Mouse (Mus musculus): Measurements from ENCODE around the gene Araf.

The Araf gene

DNA sequence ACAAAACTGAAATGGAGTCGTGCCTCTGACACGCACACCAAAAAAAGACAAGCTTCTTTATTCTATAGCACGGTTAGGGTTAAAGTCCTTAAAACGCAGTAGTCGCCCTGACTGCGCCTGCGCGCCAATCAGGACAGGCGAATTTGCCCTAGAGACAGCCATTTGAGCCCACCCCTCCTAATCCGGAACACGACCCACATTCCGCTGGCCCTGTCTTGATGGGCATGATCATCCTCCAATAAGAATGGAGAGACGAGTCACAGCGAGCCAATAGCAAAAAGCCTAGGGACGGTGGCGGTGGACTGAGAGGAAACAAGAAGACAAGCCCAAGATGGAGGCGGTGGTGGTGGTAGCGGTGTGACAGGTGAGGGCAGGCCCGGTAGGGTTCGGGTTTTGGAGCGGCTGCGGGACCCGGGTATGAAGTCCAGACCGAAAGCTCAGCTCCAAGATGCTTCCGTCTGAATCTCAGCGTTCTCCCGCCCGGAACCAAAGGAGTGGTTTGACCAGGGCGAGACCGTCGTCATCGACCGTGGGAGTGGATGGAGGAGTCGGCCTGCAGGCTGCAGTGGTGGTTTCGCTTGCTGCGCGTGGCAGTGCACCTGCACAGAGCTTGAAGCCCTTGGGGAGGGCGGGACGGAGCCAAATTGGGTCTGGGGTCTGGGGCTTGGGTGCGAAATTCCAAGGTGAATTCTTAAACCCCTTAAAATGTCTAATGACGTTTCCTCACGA, 50.8 kb downstream of the Araf start:
- DNase-seq (ENCODE audit: low spot score in 2 of 2): peak; percentile 90 to 93

DNA sequence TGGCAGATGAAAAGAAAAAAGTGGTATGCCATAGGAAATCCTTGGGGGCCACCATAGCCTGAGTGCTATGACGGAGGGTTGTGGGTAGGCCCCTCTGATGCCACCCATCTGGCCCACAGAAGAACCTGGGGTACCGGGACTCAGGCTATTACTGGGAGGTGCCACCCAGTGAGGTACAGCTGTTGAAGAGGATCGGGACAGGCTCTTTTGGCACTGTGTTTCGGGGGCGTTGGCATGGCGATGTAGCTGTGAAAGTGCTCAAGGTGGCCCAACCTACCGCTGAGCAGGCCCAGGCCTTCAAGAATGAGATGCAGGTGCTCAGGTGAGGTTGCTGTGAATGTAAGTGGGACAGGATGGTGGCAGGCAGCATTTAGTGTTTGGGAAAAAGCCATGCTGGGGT, 56.2 kb downstream of the Araf start:
- no peak for DNase-seq (ENCODE audit: low spot score in 2 of 2)

DNA sequence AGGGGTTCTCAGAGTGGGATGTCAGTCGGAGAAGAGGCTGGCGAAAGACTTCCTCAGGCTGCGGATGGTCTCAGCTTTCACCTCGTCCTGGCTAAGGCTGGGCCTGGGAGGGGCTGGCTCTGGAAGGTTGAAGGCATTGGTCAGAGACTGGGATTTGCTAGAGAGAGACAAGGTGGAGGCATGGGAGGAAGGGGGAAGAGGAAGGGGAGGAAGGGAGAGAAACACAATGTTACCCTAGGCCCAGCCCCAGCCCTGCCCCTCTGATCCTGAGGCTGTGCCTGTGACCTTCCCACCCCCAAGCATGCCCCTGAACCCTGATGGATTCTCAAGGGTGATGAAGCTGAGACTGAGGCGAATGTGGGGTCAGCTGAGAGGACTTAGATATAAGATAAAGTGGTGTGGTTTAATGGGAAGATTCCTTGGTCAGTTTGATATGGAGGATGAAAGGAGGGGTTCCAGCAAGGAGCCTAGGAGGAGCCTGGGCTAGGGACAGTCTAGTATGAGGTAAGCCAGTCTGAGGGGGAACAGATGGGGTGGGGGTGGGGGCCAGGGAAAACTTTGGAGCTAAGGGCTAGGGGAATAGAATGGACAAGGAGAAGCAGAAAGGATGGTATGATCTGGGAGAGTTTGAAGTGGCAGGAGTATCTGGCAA, 64.0 kb downstream of the Araf start:
- DNase-seq (ENCODE audit: low spot score in 2 of 2): no peak

DNA sequence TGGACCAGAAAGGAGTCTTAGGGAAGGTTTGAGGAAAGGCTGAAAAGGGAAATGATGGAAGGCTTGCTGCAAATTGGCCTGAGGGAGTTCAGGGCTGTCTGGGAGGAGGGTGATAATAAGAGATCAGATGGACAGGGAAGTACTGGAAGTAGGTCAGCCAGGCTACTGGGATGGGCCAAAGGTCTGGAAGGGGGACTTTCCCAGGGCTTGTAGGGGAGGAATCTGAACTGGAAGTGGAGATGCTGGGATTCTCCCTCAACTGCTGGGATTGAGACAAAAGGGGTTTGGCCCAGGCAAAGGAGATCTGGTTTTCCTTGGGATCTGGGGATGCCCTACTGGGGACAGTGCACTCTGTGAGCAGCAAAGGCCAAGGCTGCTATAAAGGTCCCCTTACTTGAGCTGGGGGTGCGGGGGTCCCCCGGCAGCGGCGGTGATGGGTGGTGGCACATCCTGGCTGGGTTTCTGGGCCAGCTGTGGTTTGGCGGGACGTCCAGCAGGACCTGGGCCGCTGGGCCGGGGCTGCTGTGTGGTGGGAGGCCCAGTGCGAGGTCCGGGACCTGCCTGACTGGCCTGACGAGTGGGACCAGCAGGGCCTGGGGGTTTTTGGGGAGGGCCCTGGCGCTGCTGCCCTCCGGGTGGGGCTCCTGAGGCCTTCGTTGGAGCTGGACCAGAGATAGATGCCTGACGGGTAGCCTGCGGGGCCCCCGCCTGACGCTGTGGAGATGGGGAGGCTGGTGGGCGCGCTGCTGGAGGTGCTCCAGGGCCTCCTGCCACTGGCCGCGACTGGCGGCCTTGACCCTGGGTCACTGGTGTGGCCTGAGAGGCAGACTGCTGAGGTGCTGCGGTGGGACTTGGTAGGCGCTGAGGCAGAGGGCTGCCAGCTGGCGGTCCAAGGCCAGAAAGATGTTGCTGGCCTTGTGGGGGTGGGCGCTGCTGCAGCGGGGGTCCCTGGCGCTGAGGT, 64.8 kb downstream of the Araf start:
- DNase-seq (ENCODE audit: low spot score in 2 of 2): no peak

DNA sequence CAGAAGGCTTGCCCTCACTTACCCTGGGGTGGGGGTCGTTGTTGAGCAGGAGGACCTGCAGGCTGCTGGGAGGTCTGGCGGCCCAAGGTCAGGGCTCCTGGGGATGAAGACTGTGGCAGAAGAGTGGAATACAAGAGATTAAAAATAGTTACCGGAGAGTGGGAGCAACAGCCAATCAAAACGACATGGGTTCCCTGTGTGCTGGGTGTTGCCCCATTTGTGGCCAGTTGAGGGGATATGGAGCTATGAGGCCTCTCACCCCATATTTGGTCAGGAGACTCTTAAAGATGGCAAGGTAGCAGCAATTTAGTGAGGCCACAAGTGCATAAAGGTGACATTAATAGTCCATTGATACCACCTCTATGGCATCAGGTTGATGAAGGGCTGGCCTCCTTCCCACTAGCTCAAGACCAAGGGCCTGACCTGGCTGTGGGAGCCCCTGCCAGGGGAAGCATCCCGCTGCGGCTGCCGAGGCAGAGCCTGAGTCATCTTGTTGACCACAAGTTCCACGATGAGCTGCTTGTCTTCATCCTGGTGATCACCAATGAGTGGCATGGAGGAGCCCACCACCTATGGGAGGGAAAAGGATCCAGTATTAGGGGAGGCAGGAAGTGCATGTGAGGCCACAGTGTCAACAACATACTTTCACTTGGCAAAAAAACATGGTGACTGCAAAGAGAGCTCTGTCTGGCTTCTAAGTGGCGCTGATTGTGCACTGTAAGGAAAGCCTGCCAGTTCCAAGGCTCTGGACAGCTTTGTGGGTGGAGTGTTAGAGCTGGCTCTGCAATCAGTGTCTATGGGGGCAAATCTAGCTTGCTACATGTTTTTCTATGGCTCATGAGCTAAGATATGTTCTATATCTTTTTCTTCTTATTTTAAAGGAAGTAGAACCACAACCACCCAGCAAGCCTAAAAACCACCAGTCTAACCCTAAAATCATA, 65.8 kb downstream of the Araf start:
- DNase-seq (ENCODE audit: low spot score in 2 of 2): no peak

DNA sequence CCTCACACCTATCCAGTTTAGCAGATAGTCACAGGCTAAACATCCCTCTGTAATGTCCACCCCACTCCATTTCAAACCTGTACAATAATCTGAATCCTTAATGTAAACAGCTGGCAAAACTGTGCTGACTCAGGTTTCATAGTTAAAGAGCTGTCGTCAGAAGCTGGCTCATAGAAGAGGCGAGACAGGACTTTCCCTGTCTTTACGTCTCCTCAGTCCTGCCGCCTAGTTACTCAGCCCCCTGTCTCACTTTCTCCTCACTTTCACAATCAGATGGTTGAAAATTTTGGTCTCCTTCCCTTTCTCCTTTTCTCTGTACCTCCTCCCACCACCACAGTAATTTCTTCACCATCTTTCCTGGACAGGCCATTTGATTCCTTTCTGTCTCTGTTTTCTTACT, 70.5 kb downstream of the Araf start:
- no peak for DNase-seq (ENCODE audit: low spot score in 2 of 2)

DNA sequence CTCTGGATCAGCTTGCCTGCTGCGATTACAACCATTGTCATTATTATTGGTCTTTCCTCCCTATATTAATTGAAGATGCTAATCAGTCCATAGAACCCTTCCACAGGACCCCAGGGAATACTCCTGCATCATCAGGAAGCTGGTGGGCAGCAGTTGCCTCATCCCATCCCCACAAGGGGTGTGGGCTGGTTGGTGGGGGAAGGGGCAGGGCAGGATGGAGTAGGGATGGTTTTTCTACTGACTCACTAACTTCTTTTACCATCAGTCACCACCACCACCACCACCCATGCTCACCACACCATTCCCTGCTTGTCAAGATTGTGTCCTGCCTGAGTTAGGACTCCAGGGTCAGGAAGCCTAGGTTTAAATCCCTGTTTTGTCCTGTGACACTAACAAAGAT, 71.6 kb downstream of the Araf start:
- DNase-seq (ENCODE audit: low spot score in 2 of 2): no peak

DNA sequence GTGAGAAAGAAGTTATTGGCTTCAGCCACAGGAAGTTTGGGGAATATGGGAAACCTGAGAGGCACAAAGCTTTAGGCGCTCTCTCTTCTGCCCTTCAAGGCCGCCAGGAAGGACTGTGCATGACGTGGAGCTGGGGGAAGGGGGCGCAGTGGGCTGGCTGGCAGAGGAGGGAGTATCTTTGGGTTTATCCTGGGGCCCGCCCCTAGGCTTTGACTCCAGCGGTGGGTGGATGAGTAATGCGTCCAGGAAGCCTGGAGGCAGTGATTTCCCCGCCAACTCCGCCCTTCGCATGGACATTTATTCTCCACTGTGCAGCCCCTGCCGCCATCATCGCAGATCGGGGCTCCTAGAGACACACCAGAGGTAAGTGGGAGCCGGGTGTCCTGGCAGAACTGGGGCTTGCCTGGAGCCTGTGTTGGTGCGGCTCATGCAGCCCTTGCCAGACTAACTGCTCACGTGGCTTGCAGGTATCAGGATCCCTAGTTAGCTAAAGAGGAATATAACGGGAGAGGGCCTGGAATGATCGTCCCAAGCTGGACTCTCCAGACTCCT, 72.4 kb downstream of the Araf start, which contains the start of gene Timp1:
Timp1 (plus strand) TSS at position 205 of the 552 bp plus-strand sequence.
- peak in 1 of 2 experiments; percentile 49 for DNase-seq (ENCODE audit: low spot score in 2 of 2)

DNA sequence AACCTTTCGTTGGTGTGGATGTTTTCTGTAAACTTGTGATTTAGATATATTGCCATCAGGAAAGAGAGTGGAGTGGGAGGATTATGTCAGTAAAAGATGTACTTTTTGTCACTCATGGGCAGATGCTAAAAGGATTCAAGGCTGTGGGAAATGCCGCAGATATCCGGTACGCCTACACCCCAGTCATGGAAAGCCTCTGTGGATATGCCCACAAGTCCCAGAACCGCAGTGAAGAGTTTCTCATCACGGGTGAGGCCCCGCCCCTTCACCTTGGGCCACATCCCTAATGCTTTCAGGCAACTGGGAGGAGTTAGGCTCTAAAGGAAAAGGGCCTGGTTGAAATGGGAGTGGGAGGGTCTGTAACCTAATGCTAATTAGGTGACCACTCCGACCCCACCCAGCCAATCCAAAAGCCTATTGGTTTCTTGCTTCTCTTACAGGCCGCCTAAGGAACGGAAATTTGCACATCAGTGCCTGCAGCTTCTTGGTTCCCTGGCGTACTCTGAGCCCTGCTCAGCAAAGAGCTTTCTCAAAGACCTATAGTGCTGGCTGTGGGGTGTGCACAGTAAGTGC, 75.4 kb downstream of the Araf start:
- no peak for DNase-seq (ENCODE audit: low spot score in 2 of 2)

DNA sequence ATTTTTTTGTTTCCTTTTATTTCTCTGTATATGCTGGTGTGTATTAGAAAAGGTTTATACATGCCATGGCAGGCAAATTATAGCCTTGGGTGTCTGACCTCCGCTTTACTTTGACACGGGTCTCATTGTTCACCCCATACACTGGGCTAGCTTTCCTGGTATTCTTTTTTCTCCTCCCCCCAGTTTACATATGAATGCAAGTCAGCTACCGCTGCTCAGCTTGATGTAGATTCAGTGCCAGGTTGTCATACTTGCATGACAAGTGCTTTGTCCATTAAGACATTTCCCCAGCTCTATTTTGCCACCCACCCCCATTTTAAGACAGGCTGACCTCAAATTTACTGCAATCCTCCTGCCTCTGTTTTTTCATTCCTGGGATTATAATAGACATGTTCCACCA, 77.6 kb downstream of the Araf start:
- no peak for DNase-seq (ENCODE audit: low spot score in 2 of 2)

DNA sequence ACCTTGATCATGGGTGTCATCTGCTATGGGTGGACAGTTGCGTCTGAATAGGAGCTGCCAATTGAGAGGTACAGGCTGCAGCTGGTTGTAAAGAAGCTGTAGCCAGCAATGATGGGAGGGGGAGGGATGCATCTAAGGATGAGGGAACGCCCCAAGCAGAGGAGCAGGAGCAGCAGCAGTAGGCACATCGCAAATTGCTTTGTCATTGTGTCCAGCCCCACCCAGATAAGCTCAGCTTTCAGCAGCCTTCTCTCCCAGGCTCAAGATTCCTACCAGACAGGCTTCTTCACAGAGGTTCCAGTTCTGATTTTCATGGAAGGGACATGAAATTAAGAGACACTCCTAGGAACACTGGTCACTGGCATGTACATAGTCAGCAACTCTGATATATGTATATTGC, 112.5 kb downstream of the Araf start:
- DNase-seq (ENCODE audit: low spot score in 2 of 2): no peak

All from right cerebral cortex, adult 2 months (tissue).